Comparison of ENCODE assay signal across 12 mouse cellular contexts in genomic region chr11:24091393-24092080, GRCm38 (mm10). TPM values are rescaled to one million over a fixed set of nuclear protein-coding genes. Genes with fewer than 3 reads are reported as not detected.
DNase-seq lines count a peak whose midpoint lies in the region; ATAC-seq and TF ChIP-seq lines count a peak whose summit lies in the region.
"Had no signal": no experiment of that assay in that cellular context is flagged by ENCODE, and none has a peak within 500 bp of the region (broad histone marks: within the 10 kb centered on the region; RNA-seq: fewer than 3 reads in every experiment).

No protein-coding gene starts in this region.

- no peak overlapping the region for H3K27ac ChIP-seq in heart, embryonic 14.5 days (replicated peaks in 1 of 2; ENCODE audit: control insufficient read depth in 1 of 2, insufficient read depth in 1 of 2, low read depth in 2 of 2, low read length in 2 of 2)
- no peak overlapping the region for H3K27ac ChIP-seq in MEL (ENCODE audit: control insufficient read depth, low read depth, low read length)
- peak overlapping the region; percentile 78 for H3K27ac ChIP-seq in forebrain, postnatal 0 days (ENCODE audit: low read depth, low read length)
- H3K27ac ChIP-seq in midbrain, embryonic 14.5 days (replicated peaks; ENCODE audit: low read depth, low read length): peak overlapping the region; percentile 58; the same call in 1 of the 2 replicates
- H3K27ac ChIP-seq: kidney, postnatal 0 days had no signal

- no peak overlapping the region for H3K4me3 ChIP-seq in heart, embryonic 14.5 days (ENCODE audit: control insufficient read depth in 1 of 2, insufficient read depth in 1 of 2, low read depth in 1 of 2, low read length in 2 of 2)
- no peak overlapping the region for H3K4me3 ChIP-seq in MEL (ENCODE audit: control insufficient read depth in 1 of 2, insufficient read depth in 1 of 2, low read depth in 2 of 2, low read length in 2 of 2)
- peak overlapping the region; percentile 13; the same call in 1 of the 2 replicates for H3K4me3 ChIP-seq in forebrain, postnatal 0 days (ENCODE audit: low read depth, low read length)
- H3K4me3 ChIP-seq in midbrain, embryonic 14.5 days (replicated peaks; ENCODE audit: low read depth, low read length): 0 out of 2 replicates have a peak overlapping the region, but pooled peaks have one; percentile 5
- H3K4me3 ChIP-seq: megakaryocyte, embryonic 14.5 days had no signal

- no peaks in the 10 kb centered on the region for H3K27me3 ChIP-seq in heart, embryonic 14.5 days (ENCODE audit: control insufficient read depth, insufficient read depth, low read length)
- H3K27me3 ChIP-seq in MEL (ENCODE audit: control insufficient read depth in 1 of 2, insufficient read depth in 2 of 2, low read length in 2 of 2): no peaks in the 10 kb centered on the region
- H3K27me3 ChIP-seq in forebrain, postnatal 0 days (ENCODE audit: insufficient read depth, low read length): no peaks in the 10 kb centered on the region
- H3K27me3 ChIP-seq in midbrain, embryonic 14.5 days (ENCODE audit: control insufficient read depth, insufficient read depth, low read length): no peaks in the 10 kb centered on the region
- H3K27me3 ChIP-seq: megakaryocyte, embryonic 14.5 days had no signal

- no peak overlapping the region for H3K9ac ChIP-seq in heart, embryonic 14.5 days (ENCODE audit: low read length)
- no peak overlapping the region for H3K9ac ChIP-seq in MEL (ENCODE audit: control insufficient read depth, low read depth, low read length, poor library complexity, severe bottlenecking)
- H3K9ac ChIP-seq in forebrain, postnatal 0 days: peak overlapping the region; percentile 53
- H3K9ac ChIP-seq in midbrain, embryonic 14.5 days (replicated peaks; ENCODE audit: low read length): peak overlapping the region; percentile 34

- H3K4me2 ChIP-seq in heart, embryonic 14.5 days (ENCODE audit: low read length): peak overlapping the region; percentile 24
- peak overlapping the region; percentile 53 for H3K4me2 ChIP-seq in forebrain, postnatal 0 days (ENCODE audit: low read depth)
- H3K4me2 ChIP-seq in midbrain, embryonic 14.5 days (ENCODE audit: low read length): peak overlapping the region; percentile 51

- no peak for TF ChIP-seq POLR2A in MEL (IDR thresholded peaks at IDR 0.05; ENCODE audit: control insufficient read depth in 1 of 2, insufficient read depth in 1 of 2, low read depth in 1 of 2, low read length in 2 of 2, poor library complexity in 1 of 2)

- no peak for ATAC-seq in heart, embryonic 14.5 days (ENCODE audit: insufficient number of reproducible peaks, insufficient read depth, low FRiP score, low read depth)
- peak; percentile 12 for ATAC-seq in forebrain, postnatal 0 days
- peak; percentile 34; the same call in 1 of the 2 replicates for ATAC-seq in midbrain, embryonic 14.5 days (ENCODE audit: low FRiP score, low TSS enrichment)

- TF ChIP-seq EP300 in MEL (IDR thresholded peaks at IDR 0.05; ENCODE audit: low read depth in 1 of 2, low read length in 2 of 2): no peak

- no peaks in the 10 kb centered on the region for H3K9me3 ChIP-seq in heart, embryonic 14.5 days (ENCODE audit: control insufficient read depth, low read length)
- H3K9me3 ChIP-seq in MEL (replicated peaks; ENCODE audit: insufficient read depth, low read length): no peaks in the 10 kb centered on the region
- no peaks in the 10 kb centered on the region for H3K9me3 ChIP-seq in forebrain, postnatal 0 days (ENCODE audit: low read length)
- H3K9me3 ChIP-seq in midbrain, embryonic 14.5 days (ENCODE audit: control insufficient read depth, low read length): no peaks in the 10 kb centered on the region
- H3K9me3 ChIP-seq: megakaryocyte, embryonic 14.5 days had no signal

- peaks cover 84% of the 10 kb centered on the region for H3K79me2 ChIP-seq in MEL (ENCODE audit: control insufficient read depth, insufficient read depth, low read length, poor library complexity)

- TF ChIP-seq CTCF in MEL (IDR thresholded peaks at IDR 0.05 in 2 of 3, conservative IDR thresholded peaks at IDR 0.05 in 1 of 3; ENCODE audit: control insufficient read depth in 1 of 3, insufficient read depth in 1 of 3, low read depth in 2 of 3, low read length in 3 of 3, poor library complexity in 1 of 3, severe bottlenecking in 1 of 3): no peak
- TF ChIP-seq CTCF in forebrain, postnatal 0 days (IDR thresholded peaks at IDR 0.05; ENCODE audit: low read depth): no peak

- DNase-seq in heart, adult 18-20 months: no peak
- DNase-seq in MEL (ENCODE audit: low read depth, low spot score): no peak
- peak; percentile 60 for DNase-seq in forebrain, postnatal 0 days
- peak; percentile 63 for DNase-seq in midbrain, embryonic 14.5 days
- no peak for DNase-seq in B cell, adult 2 months
- no peak for DNase-seq in T-cell, adult 2 months (ENCODE audit: low spot score)
- no peak for DNase-seq in kidney, postnatal 10 days
- DNase-seq: gastrocnemius, postnatal 14 days; retina, postnatal 1 day had no signal

- 45% methylated on average over 15 of the region's 15 CpGs for WGBS in heart, embryonic 14.5 days
- WGBS in forebrain, postnatal 0 days: 23% methylated on average over 15 of the region's 15 CpGs
- WGBS in midbrain, embryonic 14.5 days: 17% methylated on average over 15 of the region's 15 CpGs

- H3K36me3 ChIP-seq in heart, embryonic 14.5 days (ENCODE audit: control insufficient read depth, insufficient read depth, low read length): peaks cover 35% of the 10 kb centered on the region
- peaks cover 60 to 73% of the 10 kb centered on the region in 2 experiments for H3K36me3 ChIP-seq in MEL (ENCODE audit: control insufficient read depth in 1 of 2, insufficient read depth in 2 of 2, low read length in 2 of 2)
- H3K36me3 ChIP-seq in forebrain, postnatal 0 days (ENCODE audit: insufficient read depth): peaks cover 9% of the 10 kb centered on the region; the same call in 1 of the 2 replicates
- peaks cover 35% of the 10 kb centered on the region for H3K36me3 ChIP-seq in midbrain, embryonic 14.5 days (ENCODE audit: control insufficient read depth, insufficient read depth, low read length)

- no peak for TF ChIP-seq RAD21 in MEL (IDR thresholded peaks at IDR 0.05; ENCODE audit: low read depth, low read length)

- peaks cover 10 to 40% of the 10 kb centered on the region in 2 experiments for H3K4me1 ChIP-seq in heart, embryonic 14.5 days (ENCODE audit: control insufficient read depth in 2 of 2, insufficient read depth in 2 of 2, low read length in 2 of 2)
- peaks cover 14 to 15% of the 10 kb centered on the region in 2 experiments; a peak in 3 of 4 replicates for H3K4me1 ChIP-seq in MEL (ENCODE audit: control insufficient read depth in 1 of 2, insufficient read depth in 2 of 2, low read length in 2 of 2)
- peaks cover 47% of the 10 kb centered on the region for H3K4me1 ChIP-seq in forebrain, postnatal 0 days (ENCODE audit: insufficient read depth)
- H3K4me1 ChIP-seq in midbrain, embryonic 14.5 days (ENCODE audit: control insufficient read depth, insufficient read depth, low read length): peaks cover 82% of the 10 kb centered on the region

TF ChIP-seq in MEL, 35 proteins besides CTCF, POLR2A, EP300 and RAD21:
- TF ChIP-seq SIN3A (IDR thresholded peaks at IDR 0.05; ENCODE audit: low read length) (no peak), USF1 (IDR thresholded peaks at IDR 0.05; ENCODE audit: low read depth, low read length) (no peak), POLR2AphosphoS2 (IDR thresholded peaks at IDR 0.05; ENCODE audit: low read length) (0 out of 2 replicates have a peak, but pooled peaks have one; percentile 24), UBTF (IDR thresholded peaks at IDR 0.05; ENCODE audit: borderline replicate concordance, insufficient read depth, low read depth, low read length) (no peak), ZC3H11A (IDR thresholded peaks at IDR 0.05; ENCODE audit: low read depth, low read length) (no peak), RCOR1 (IDR thresholded peaks at IDR 0.05; ENCODE audit: low read depth, low read length) (no peak), ZNF384 (IDR thresholded peaks at IDR 0.05; ENCODE audit: low read depth, low read length) (no peak), ZMIZ1 (IDR thresholded peaks at IDR 0.05; ENCODE audit: low read depth, low read length) (no peak), POLR2AphosphoS5 (IDR thresholded peaks at IDR 0.05; ENCODE audit: borderline replicate concordance, low read depth, low read length) (0 out of 2 replicates have a peak, but pooled peaks have one; percentile 16)

RNA-seq across cellular contexts. Expression of gene Bcl11a, which starts 13.7 kb away (rescaled TPM):
- polyA plus RNA-seq in heart, embryonic 14.5 days (2014; fragmentation: Nextera tagmentation; extraction: Ambion mirVana): 17.3 and 17.4 TPM in 2 replicates
- 1 to 10 TPM; 2.1 to 2.6 TPM for total RNA-seq in heart, adult 18-20 months (2021)
- 37.0 and 43.8 TPM in 2 replicates for total RNA-seq in MEL (2012; rRNA removed)
- polyA plus RNA-seq in MEL (2012; ENCODE audit: insufficient read depth in 1 of 2, insufficient read length in 2 of 2, low read depth in 1 of 2, low replicate concordance in 2 of 2, missing spikeins in 1 of 2): 100 to 1,000 TPM in 1 of 2 experiments, 10 to 100 TPM in 1; 83.8 to 112 TPM
- 70.8 and 85.9 TPM in 2 replicates for total RNA-seq in forebrain, postnatal 0 days (2014; rRNA removed)
- 173 and 174 TPM in 2 replicates for polyA plus RNA-seq in forebrain, postnatal 0 days (2015; fragmentation: Nextera tagmentation; extraction: Ambion mirVana)
- 117 and 121 TPM in 2 replicates for polyA plus RNA-seq in midbrain, embryonic 14.5 days (2014; fragmentation: Nextera tagmentation; extraction: Ambion mirVana)

RNA-seq across cellular contexts. Expression of gene A830031A19Rik, which starts 16.7 kb away (rescaled TPM):
- polyA plus RNA-seq in heart, embryonic 14.5 days (2014; fragmentation: Nextera tagmentation; extraction: Ambion mirVana): not detected in 2 replicates
- not detected for total RNA-seq in heart, adult 18-20 months (2021)
- not detected in 2 replicates for total RNA-seq in MEL (2012; rRNA removed)
- not detected for polyA plus RNA-seq in MEL (2012; ENCODE audit: insufficient read depth in 1 of 2, insufficient read length in 2 of 2, low read depth in 1 of 2, low replicate concordance in 2 of 2, missing spikeins in 1 of 2)
- total RNA-seq in forebrain, postnatal 0 days (2014; rRNA removed): 1.8 TPM in 1 of 2 replicates, not detected in the other
- polyA plus RNA-seq in forebrain, postnatal 0 days (2015; fragmentation: Nextera tagmentation; extraction: Ambion mirVana): 0.26 and 0.63 TPM in 2 replicates
- 0.40 TPM in 1 of 2 replicates, not detected in the other for polyA plus RNA-seq in midbrain, embryonic 14.5 days (2014; fragmentation: Nextera tagmentation; extraction: Ambion mirVana)
- total RNA-seq: gastrocnemius, postnatal 14 days had no signal
- polyA plus RNA-seq: kidney, postnatal 0 days had no signal

Comparison
In these comparisons a context has a peak if more than half of its experiments do, and no peak if none do; other contexts are left out.
1. H3K27ac ChIP-seq: peak in forebrain, postnatal 0 days (single experiment) and midbrain, embryonic 14.5 days (single experiment); none in heart, embryonic 14.5 days (0 of 2) and MEL (single experiment).
2. H3K4me3 ChIP-seq: peak in forebrain, postnatal 0 days (single experiment) and midbrain, embryonic 14.5 days (single experiment); none in heart, embryonic 14.5 days (0 of 2) and MEL (0 of 2).
3. H3K9ac ChIP-seq: peak in forebrain, postnatal 0 days (single experiment) and midbrain, embryonic 14.5 days (single experiment); none in heart, embryonic 14.5 days (single experiment) and MEL (single experiment).
4. DNase-seq: peak in forebrain, postnatal 0 days (single experiment) and midbrain, embryonic 14.5 days (single experiment); none in heart, adult 18-20 months (0 of 2), MEL (single experiment), B cell, adult 2 months (0 of 2), T-cell, adult 2 months (single experiment) and kidney, postnatal 10 days (single experiment).
5. Peak in every context shown above with its lines, with median percentiles within 50 percentile points of each other: H3K4me2 ChIP-seq.